Mouse (Mus musculus): Measurements from ENCODE around the gene Dntt.

Dntt gene

DNA sequence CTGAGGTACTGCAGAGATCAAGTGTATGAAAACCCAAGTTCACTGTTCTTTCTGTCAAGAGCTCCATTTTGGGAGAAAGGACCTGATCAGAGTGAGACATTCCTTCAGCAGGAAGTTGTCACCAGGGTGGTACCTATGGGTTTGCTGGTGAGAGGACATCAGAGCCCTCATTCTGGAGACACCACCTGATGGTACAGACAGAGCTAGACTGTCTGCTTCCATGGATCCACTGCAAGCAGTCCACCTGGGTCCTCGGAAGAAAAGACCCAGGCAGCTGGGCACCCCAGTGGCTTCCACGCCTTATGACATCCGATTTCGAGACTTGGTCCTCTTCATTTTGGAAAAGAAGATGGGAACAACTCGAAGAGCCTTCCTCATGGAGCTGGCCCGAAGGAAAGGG lies at the start of gene Dntt:
Gene Dntt, plus strand, starts transcription at position 57 of the 400 bp plus-strand sequence.
- no peak for DNase-seq

GRCm38 (mm10) chr19:40980671-40981070 lies 48.4 kb upstream of the Dntt start:
- DNase-seq: no peak

GRCm38 (mm10) chr19:40984536-40984935 lies 44.5 kb upstream of the Dntt start:
- no peak for DNase-seq

DNA sequence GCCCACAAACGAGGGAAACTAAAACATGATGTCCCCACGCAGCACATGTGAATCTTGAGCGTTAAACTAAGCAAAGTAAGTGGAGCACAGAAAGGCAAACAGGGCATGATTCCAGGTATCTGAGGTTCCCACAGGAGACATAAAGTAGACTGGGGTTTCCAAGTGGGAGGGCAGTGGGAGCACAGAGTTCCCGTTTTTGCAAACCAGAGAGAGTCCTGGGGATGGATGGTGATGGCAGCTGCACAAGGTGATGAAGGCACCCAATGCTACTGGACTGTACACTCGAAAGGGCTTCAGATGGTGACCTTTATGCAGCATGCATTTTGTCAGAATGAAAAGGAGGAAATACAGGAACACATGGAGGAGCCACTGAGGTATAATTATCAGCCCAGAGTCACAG lies 40.2 kb upstream of the Dntt start:
- DNase-seq: no peak

DNA sequence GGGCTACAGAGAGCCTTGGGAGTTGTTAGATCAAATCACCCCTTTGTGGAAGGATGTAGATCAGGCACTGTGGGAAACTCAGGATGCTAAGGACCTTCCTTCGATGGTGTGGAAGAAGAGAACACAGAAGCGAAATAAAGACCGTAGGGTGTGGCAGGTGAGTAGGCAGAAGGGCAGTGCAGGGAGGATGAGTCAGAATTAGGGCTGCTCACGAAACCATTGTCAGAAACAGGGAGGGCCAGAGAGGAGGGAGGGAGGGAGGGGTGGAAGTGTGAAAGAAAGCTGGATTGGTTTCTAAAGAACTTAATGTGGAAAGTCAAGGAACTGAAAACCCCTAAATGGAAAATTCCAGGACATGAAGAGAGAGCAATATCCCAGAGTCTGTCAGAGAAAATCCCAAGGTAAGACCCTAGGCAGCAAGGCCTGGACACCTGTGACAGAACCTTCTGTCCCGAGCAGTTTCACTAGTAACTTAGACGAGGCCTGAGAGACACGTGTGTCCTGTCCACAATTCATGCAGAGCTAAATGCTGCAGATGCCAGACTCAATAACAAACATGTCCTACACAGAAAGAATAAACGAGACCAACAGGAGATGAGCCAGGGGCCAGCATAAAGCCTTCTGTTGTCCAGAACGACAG lies 39.0 kb upstream of the Dntt start:
- DNase-seq: no peak

DNA sequence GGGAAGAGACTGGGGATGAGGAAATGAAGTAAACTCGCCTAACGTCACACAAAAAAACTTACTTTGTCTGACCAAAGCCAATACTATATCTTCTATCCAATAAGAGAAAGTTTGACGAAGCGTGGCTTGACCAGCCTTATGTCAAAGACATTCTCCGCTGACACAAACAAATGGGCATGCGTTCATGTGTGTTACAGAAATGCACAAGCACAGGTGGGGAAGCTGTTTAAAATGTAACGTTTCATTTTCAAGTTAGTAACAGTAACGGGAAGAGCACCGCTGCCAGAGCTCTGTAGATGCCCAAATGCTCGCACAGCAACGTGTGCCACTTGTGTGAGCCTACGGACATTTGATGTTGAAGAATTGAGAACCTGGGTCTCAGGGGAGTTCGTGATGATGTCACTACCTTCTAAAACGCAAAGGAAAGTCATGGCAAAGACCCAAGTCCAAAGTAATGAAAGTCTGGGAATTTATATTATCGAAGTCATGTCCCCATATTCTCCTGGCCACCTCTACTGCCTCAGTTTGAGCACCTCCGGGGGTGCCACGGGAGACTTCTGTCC lies 38.2 kb upstream of the Dntt start:
- DNase-seq: no peak

DNA sequence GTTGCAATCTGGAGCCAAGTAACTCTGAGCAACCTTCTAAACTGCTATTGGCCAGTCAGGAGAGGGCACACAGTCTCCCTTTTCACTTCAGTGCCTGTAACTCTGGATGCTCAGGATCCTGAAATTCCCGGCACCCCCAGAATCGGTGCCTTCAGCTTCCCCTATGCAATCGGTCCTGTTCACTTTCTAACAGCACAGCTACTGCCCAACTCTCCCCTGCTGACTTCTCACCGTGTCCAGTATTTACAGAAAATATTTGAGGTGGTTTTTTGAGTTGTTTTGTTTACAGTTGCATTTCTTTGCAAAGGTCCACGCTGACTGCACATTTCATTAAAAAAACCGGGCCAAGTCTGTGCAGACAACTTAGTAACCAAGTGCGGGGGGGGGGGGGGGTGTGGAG lies 37.4 kb upstream of the Dntt start:
- DNase-seq: no peak

DNA sequence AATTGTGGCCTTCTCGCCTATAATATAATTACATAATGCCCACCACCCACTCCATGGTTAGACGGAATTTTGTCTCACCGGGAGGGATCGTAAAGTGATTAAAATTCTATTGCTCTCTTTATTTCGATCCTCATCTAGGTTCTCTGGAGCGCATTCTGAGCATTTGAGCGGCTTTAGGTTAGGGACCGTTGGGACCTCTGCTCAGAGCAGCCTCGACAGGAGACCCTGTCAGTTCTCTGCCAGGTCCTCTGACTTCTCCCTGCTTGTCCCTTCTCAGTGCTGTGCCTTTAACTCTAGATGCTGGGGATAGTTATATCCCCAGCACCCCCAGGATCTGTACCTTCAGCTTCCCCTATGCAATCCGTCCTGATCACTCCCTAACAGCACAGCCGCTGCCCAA lies 37.0 kb upstream of the Dntt start:
- DNase-seq: no peak

GRCm38 (mm10) chr19:40992517-40993044 lies 36.5 kb upstream of the Dntt start:
- DNase-seq: no peak

- no peak for DNase-seq
Measured at GRCm38 (mm10) chr19:40993356-40993755, 35.7 kb upstream of the Dntt start.

- DNase-seq: no peak
Measured at GRCm38 (mm10) chr19:40994057-40994585, 35.0 kb upstream of the Dntt start, which contains the start of gene Blnk. TSS of gene Blnk (minus strand) at chr19:40994535.

- no peak for DNase-seq
Measured at GRCm38 (mm10) chr19:40994911-40995310, 34.2 kb upstream of the Dntt start.

- DNase-seq: no peak
Measured at GRCm38 (mm10) chr19:40995449-40996401, 33.4 kb upstream of the Dntt start.

DNA sequence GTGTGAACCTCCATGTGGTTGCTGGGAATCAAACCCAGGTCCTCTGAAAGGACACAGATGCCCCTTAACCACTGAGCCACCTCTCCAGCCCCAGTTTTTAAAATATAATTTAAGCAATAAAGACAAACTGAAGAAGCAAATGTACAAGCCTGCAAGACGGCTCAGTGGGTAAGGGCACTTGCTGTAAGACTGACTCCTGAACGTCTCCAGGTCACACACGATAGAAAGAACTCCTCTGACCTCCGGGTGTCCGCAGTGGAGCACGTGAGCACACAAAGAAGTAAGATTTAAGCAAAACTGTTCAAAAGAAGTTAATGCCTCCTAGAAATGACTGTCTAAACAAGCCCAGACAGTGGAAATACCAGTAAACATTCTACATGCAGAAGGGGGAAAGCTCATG lies 32.4 kb upstream of the Dntt start:
- DNase-seq: no peak

GRCm38 (mm10) chr19:40998469-40999170 lies 30.5 kb upstream of the Dntt start:
- no peak for DNase-seq

DNA sequence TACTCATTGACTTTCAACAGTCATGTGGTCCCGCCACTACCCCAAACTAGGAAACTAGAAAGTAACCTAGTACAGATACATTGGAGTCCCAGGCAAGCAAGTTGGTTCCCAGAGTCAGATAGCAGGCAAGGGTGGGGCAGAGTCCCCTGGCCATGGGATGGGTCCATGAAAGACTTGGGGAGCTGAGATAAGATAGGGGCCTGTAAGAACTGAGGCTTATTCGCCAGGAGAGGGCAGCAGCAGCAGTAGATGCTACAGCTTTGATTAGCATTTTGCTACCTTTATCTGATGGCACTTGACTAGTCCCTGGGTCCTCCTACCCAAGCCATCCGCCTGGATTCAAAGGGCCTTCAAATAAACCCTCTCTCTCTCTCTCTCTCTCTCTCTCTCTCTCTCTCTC lies 29.5 kb upstream of the Dntt start:
- DNase-seq: no peak

- no peak for DNase-seq
Measured at GRCm38 (mm10) chr19:41003694-41004315, 25.3 kb upstream of the Dntt start.

GRCm38 (mm10) chr19:41006621-41007020 lies 22.5 kb upstream of the Dntt start:
- no peak for DNase-seq

DNA sequence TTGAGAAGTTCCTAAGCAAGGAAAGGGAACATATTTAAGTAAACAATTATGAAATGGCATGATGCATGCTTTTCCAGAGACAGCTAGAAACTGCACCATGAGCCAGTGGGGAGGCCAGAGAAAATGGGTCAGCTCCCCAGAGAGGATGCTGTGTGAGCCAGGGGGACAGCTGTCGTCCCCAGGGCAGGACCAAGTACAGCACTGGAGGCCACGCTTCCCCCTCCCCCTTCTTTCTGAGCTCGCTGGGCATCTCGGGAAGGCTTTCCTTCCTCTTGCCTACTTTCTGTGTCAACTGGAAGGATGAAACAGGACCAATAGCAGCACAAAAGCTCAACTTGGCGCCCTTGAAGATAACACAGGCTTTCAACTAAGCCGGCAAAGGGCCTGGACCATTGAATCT lies 21.7 kb upstream of the Dntt start:
- no peak for DNase-seq

GRCm38 (mm10) chr19:41007733-41008132 lies 21.3 kb upstream of the Dntt start:
- DNase-seq: no peak

DNA sequence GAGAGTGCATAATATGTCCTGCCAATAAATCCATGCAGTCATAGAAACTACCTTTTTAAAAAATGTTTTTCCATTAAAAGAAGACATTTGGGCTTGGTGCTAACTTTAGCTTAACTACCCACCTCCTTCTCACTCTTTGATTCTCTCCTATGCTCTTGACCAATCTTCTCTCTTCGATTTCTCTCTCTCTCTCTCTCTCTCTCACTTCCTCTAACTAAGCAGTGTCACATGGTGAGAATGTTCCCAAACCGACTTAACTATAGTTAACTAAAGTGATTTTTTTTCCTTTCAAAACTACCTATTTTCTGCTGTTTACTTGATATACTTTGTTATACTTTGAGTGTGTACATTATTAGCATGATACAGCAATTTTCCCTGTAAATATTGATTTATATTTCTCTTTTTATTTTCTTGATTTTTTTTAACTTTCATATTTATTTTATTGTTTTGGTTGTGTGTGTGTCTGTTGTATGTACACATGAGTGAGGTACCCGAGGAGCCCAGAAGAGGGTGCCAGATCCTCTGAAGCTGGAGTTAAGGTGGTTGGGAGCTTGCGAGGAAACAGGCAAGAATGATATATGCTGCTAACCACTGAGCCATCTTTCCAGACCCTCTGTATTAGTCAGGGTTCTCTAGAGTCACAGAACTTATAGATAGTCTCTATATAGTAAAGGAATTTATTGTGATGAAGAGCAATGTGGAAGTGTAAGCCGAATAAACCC lies 20.2 kb upstream of the Dntt start:
- DNase-seq: no peak

DNA sequence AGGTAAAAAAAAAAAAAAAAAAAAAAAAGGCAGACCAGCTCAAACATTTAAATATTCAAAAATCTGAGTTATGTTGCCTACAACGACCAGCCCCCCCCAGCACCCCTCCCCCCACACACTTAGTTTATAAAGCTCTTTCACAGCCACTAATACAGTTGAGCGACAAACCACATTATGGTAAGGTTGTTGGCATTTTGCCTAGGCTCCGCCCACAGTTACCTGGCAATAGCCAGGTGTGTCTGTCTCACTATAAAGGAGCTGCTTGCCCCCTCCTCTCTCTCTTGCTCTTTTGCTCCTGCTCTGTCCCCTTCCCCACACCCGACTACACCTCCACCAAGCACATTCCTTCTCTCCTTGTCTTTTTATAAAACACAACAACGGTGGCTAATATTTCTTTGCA lies 17.4 kb upstream of the Dntt start:
- DNase-seq: no peak
